Mouse (Mus musculus) adrenal gland, adult 10 weeks (tissue): ENCODE data around the gene Vwa3b. TPM values are rescaled to one million over a fixed set of nuclear protein-coding genes. Genes with fewer than 3 reads are reported as not detected.

ENCODE experiments used
- polyA plus RNA-seq: library from polyadenylated mRNA; stranded (reverse); fragments of 350-450 nt; fragmentation: Illumina TruSeq; extraction: RNeasy Lipid Tissue Mini Kit (QIAGEN cat#74804); gene quantifications from one replicate; pipeline ENCODE4 v1.2.3, GENCODE M21; 2014; ENCODE audit warnings: low read depth, low replicate concordance

Vwa3b gene
- polyA plus RNA-seq: 0.70 TPM

DNA sequence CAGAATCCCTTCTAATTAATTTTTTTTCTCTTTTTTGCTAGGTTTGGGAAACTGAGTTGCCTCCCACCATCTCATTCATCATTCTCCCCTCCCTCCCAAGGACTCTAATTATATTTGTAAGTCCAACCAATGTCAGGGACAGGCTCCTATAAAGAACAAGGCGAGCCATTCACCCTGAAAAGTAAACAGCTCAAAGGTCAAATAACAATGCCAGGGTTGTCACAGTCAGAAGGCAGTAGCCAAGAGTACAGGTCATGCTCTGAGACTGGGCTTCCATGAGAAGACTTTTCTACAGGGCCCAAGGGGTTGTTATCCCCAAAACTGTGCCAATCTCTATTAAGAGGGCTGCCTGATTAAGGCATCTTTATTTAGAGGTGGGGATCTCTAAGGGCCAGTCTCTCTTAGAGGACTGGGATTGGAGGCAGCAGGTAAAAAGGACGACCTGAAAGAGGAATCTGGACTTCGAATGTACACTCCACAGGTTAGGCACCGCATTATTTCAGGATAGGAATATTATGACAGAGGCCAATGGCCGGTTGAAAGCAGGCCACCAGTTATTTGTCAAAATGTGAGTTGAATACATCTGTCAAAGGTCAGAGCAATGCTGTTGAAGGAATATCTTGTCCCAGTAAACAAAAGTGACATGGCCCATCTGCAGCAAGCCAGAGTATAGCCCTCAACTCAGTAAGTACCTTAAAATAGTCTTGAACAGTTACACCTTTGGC is at the start of gene Vwa3b:
Gene Vwa3b, plus strand, starts transcription at position 635 of the 725 bp plus-strand sequence.

DNA sequence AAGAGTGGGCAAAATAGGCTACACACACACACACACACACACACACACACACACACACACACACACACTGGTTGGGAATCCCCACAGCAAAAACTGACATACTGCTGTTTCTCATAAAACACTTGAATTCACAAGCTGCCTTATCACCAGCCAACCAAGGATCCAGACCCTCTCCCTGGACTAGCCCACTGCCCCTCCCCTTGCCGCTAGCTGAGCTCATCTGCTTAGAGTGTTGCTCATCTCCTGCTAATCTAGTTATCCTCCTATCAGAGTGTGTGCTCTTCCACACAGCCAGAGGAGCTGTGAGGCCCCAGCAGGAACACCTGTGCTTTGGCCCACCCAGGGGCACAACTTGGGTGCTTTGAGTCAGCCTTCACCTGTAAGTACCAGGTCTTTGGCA is 187.7 kb downstream of the Vwa3b start, which contains the start of gene Cnga3:
Gene Cnga3, plus strand, starts transcription at position 291 of the 400 bp plus-strand sequence.

Other genes with a start within 250 kb of the Vwa3b start
- 53.2 TPM for gene Tmem131, start 82.9 kb upstream of the Vwa3b start, polyA plus RNA-seq
- 0.76 TPM for gene Cnga3, start 187.8 kb downstream of the Vwa3b start, polyA plus RNA-seq